Mouse (Mus musculus): Measurements from ENCODE around the gene Ndufc1.
"Not testable (repeated sequence)": the region's sequence is repeated elsewhere in the genome, so short reads cannot be mapped to it uniquely, and the experiment has no call there.

DNA sequence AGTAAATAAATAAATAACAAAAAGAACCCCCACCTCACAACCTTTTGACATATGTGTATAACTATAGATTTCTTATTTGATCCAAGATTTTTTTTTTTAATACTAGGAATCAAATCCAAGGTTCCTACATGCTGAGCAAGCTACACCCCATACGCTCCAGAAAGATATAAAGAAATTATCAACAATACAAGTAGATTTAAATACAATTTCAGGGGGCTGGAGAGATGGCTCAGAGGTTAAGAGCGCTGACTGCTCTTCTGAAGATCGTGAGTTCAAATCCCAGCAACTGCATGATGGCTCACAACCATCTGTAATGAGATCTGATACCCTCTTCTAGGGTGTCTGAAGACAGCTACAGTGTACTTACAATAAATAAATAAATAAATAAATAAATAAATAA is 15.8 kb downstream of the Ndufc1 start:
- not testable (repeated sequence) for TF ChIP-seq CTCF (conservative IDR thresholded peaks at IDR 0.05 in 1 of 2, IDR thresholded peaks at IDR 0.05 in 1 of 2; ENCODE audit: low read depth in 2 of 2, low read length in 2 of 2); UBTF (IDR thresholded peaks at IDR 0.05; ENCODE audit: low read depth, low read length); MXI1 (IDR thresholded peaks at IDR 0.05; ENCODE audit: low read depth, low read length); EP300 (IDR thresholded peaks at IDR 0.05; ENCODE audit: low read length); IRF4 (IDR thresholded peaks at IDR 0.05; ENCODE audit: low read depth, low read length); E2F4 (IDR thresholded peaks at IDR 0.05; ENCODE audit: insufficient replicate concordance, low read depth, low read length); POLR2A (IDR thresholded peaks at IDR 0.05; ENCODE audit: low read depth, low read length); USF1 (IDR thresholded peaks at IDR 0.05; ENCODE audit: low read depth, low read length); KAT2A (IDR thresholded peaks at IDR 0.05; ENCODE audit: insufficient replicate concordance, low read length); ZMIZ1 (IDR thresholded peaks at IDR 0.05; ENCODE audit: low read depth, low read length); CHD2 (IDR thresholded peaks at IDR 0.05; ENCODE audit: low read length); ZNF384 (IDR thresholded peaks at IDR 0.05; ENCODE audit: low read depth, low read length); MAFK (IDR thresholded peaks at IDR 0.05; ENCODE audit: insufficient replicate concordance, low read length); ETS1 (conservative IDR thresholded peaks at IDR 0.05; ENCODE audit: low read depth, low read length)

All from CH12.LX (cell line).